Mouse (Mus musculus) cerebellum, adult 2 months (tissue): ENCODE results near the gene Kiss1r. TPM values are rescaled to one million over a fixed set of nuclear protein-coding genes. Genes with fewer than 3 reads are reported as not detected.

Source experiments
- DNase-seq, 2 experiments: peaks; one replicate each; pipeline ENCODE4 v3.0.0; 2021
- H3K27ac ChIP-seq: fragments of 200-500 bp; 2 replicates; pipeline ENCODE4 v1.5.1; 2012; ENCODE audit warnings: low read length, control low read depth, inconsistent platforms; ENCODE audit not compliant: insufficient read depth
- H3K27me3 ChIP-seq: fragments of 200-500 bp; 2 replicates; pipeline ENCODE4 v1.6.1; 2012; ENCODE audit warnings: inconsistent platforms, mild to moderate bottlenecking, low read length, moderate library complexity; ENCODE audit not compliant: control insufficient read depth, insufficient read depth
- H3K4me1 ChIP-seq: fragments of 200-500 bp; 2 replicates; pipeline ENCODE4 v1.6.1; 2011; ENCODE audit warnings: low read length; ENCODE audit not compliant: control insufficient read depth, insufficient read depth
- H3K4me3 ChIP-seq: fragments of 200-500 bp; replicated peaks from 2 replicates; pipeline ENCODE3; 2011; ENCODE audit warnings: mild to moderate bottlenecking, low read depth, low read length, control low read depth; ENCODE audit not compliant: insufficient read depth
- CTCF ChIP-seq: fragments of 200-500 bp; IDR thresholded peaks from 2 replicates; pipeline ENCODE4 v1.5.1; 2011; ENCODE audit warnings: low read depth, mild to moderate bottlenecking, control low read depth, low read length, moderate library complexity, borderline replicate concordance; ENCODE audit not compliant: insufficient read depth
- POLR2A ChIP-seq: fragments of 200-500 bp; IDR thresholded peaks from 2 replicates; pipeline ENCODE4 v1.6.1; 2011; ENCODE audit warnings: low read length, control low read depth, borderline replicate concordance; ENCODE audit not compliant: insufficient read depth
- WGBS: fragments of 180-500 bp; shearing (Covaris S2); methylation state at CpG from one replicate; pipeline ENCODE4 v1.1.7; 2018; 5-methylcytosine and 5-hydroxymethylcytosine counted together
- polyA plus RNA-seq: library from polyadenylated mRNA; depleted of rRNA; stranded (reverse); fragments of >200 nt; gene quantifications from 2 replicates; pipeline ENCODE4 v1.2.3, GENCODE M21; 2012

The Kiss1r gene
- polyA plus RNA-seq, 1 experiment: 12.8 TPM

DNA sequence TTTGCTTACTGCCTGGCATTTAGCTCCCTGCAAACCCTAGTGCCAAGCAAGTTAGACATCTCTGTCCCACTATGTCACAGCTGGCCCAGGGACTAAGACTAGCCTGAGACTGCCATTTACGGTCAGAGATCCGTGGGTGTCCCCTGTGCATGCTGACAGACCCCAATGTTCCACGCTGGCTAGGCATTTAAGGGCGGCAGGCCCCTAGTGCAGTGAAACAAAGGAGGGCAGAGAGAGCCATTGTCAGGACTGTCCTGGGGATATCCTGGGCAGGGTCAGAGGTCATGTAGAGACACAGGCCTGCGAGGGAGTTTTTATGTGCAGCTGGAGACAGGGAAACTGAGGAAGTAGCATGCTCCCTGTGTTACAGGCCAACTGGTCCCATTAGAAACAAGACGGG is 17.1 kb downstream of the Kiss1r start:
- Histone ChIP-seq H3K27me3 (no peaks in the 10 kb centered on the region), H3K4me1 (peaks cover 82% of the 10 kb centered on the region), H3K4me3 (no peak overlapping the region), H3K27ac (no peak overlapping the region)
- 47% methylated on average over 6 of the region's 6 CpGs for WGBS
- TF ChIP-seq CTCF (no peak), POLR2A (no peak)
- peak in 1 of 2 experiments; percentile 39 for DNase-seq

DNA sequence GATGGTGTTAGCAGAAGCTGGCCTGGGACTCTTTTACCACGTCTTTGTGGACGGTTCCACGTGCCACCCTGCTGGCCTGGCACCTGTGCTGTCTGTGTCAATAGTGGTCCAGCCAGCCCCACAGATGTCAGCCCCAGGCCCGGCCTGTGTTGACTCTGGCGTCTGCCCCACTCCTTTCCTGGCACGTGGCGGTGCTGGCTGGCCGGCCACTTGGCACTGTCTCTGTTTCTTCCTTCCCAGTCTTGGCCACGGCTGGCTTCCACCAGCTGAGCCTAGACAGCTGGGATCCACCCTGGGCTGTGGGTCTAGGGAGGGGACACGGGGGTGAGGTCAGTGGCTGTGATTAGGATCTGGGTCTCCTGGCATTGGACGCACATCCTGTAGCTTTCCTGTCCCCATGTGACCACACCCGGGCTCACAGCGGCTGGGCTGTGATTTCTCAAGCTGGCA is 17.5 kb downstream of the Kiss1r start:
- Histone ChIP-seq H3K27ac (no peak overlapping the region), H3K27me3 (no peaks in the 10 kb centered on the region), H3K4me1 (peaks cover 78% of the 10 kb centered on the region), H3K4me3 (no peak overlapping the region)
- DNase-seq: peak; percentile 74 to 76
- WGBS: 2% methylated on average over 13 of the region's 13 CpGs
- no peak for TF ChIP-seq CTCF
- TF ChIP-seq POLR2A: no peak

DNA sequence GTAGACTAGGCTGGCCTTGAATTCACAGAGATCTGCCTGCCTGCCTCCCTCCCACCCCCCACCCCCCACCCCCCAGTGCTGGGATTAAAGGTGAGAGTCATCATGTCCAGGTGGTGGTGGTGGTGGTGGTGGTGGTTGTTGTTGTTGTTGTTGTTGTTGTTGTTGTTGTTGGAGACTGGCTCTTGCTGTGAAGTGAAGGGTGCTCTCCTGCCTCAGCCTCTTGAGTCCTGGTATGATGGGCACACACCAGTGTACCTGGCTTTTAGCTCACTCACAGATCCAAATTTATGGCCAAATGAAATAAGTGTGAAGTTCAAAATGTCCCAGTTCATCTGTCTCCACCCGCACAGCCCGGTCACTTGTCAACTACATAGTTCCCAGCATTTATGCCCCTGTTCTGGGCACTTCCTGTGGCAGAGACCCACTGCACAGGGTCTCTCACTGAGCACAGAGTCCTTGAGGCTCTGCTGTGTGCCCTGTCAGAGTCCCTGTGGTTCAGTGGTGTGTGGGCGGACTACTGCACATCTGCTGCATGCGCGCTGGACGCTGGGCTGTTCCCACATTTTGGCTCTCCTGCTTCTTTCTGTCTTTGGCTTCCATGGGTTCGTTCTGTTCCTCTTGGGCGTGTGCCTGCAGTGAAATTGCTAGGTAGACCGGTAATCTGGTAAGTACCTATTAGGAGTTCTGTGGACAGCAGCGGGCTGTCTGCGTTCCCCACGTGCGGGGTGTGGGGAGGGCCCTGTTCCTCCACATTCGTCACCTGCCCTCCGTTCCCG is 18.2 kb downstream of the Kiss1r start:
- Histone ChIP-seq H3K4me3 (no peak overlapping the region), H3K27ac (no peak overlapping the region), H3K4me1 (peaks cover 72% of the 10 kb centered on the region), H3K27me3 (no peaks in the 10 kb centered on the region)
- WGBS: 49% methylated on average over 16 of the region's 16 CpGs
- no peak for DNase-seq
- no peak for TF ChIP-seq POLR2A
- no peak for TF ChIP-seq CTCF

DNA sequence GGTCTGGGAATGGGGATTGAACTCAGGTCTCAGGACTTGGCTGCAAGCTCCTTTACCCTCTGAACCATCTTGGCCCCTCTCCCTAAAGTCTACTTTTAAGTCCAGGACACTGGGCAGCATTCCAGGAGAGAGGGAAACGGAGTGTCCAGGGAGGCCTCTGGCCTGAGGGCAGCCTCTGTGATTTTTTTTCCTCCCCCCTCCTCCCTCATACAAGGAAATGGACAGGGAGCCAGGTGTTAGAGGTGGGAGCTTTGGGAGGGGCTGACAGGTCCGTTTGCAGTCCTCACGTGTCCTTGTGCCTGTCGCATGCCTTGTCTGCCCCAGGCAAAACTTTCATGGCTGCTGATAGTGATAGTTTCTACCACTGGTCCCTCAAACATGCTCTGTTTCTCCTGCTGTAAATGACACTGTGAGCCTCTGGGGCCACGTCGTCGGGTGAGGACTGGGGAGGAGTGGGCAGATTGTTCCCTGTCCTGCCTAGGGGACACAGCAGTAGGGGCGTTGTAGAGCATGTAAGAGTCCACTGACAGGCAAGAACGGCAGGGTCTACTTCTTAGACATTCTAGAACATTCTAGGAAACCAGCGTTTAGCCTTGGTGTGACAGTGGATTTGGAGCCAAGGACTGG is 19.6 kb downstream of the Kiss1r start:
- TF ChIP-seq POLR2A: no peak
- TF ChIP-seq CTCF: no peak
- Histone ChIP-seq H3K4me1 (peaks cover 60% of the 10 kb centered on the region), H3K27ac (no peak overlapping the region), H3K4me3 (no peak overlapping the region), H3K27me3 (no peaks in the 10 kb centered on the region)
- DNase-seq: no peak
- WGBS: 48% methylated on average over 10 of the region's 10 CpGs

DNA sequence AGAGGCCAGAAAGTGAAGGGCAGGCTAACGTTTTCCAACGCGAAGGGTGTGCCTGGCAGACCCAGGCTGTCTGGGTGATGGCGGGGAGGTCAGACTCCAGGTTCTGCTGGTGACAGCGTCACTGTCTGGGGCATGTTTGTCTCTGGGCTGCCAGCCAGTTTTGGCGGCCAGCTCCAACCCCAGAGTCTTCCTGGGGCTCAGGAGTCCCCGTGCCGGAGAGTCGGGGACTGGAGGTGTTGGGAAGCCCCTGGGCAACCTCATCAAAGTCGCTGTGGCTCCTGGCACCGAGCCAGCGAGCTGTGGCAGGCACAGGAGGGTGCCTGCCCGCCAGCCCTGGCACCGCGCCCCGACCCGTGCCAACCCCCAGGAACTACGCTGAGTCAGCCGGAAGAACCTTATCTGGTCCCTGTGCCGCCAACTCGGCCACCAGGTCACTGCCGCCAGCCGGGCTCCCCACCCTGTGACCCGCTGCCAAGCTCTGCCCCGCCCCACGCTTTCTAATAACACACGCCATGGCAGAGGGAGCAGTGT is 20.2 kb downstream of the Kiss1r start:
- Histone ChIP-seq H3K27me3 (no peaks in the 10 kb centered on the region), H3K4me3 (no peak overlapping the region), H3K27ac (no peak overlapping the region), H3K4me1 (peaks cover 54% of the 10 kb centered on the region)
- no peak for TF ChIP-seq POLR2A
- TF ChIP-seq CTCF: no peak
- WGBS: 3% methylated on average over 27 of the region's 27 CpGs
- peak; percentile 74 to 76 for DNase-seq

DNA sequence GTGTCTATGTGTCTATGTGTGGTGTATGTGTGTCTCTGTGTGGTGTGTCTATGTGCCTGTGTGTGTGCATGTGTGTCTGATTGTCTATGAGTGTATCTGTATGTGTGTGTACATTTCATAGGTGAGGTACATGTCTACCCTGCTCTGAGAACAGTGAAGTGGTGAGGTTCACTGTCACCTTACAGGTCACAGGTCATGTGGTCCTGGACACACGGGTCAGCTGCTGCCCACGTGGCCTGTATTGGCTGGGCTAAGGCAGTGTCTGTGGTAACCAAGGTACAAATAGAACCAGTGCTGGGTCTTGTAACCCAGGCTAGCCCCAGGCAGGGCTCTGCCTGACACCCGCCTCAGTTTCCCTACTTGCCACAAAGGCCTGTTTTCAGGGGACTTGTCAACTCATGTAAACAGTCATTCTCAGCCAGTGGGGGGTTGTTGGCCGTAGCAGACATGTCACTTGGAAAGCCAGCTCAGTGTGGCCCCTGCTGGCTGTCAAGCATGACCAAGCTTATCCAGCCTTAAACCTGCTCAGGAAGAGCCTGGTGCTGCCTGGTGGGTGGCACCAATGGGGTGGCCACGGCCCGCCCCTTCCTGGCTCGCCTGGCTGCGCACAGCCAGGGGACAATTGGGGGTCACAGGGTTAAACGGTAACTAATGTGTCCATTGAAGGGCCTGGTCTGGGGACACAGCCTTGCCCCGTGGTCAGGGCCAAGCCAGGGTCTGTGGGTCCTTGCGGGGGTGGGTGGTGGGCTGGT is 21.2 kb downstream of the Kiss1r start:
- WGBS: 50% methylated on average over 11 of the region's 11 CpGs

DNA sequence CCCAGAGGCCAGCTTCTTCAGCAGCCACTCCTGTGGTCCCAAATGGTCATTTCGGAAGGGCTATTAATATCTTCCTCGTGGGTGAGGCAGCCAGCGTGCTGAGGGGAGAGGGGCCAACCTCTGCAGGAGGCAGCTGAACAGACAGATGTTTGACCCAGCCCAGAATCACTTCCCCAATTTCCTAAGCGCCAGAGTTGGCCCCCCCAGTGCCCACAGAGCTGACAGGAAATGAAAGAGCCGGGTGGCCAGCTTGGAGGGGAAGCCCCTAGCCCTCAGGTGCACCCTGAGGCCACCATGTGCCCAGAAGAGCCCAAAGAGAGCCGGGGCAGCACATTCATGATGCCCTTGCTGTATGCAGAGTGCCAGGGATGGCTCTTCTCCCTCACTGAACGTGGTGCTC is 24.0 kb downstream of the Kiss1r start:
- 43% methylated on average over 7 of the region's 7 CpGs for WGBS
- TF ChIP-seq CTCF (no peak), POLR2A (no peak)
- no peak overlapping the region for H3K27ac ChIP-seq
- H3K4me1 ChIP-seq: peaks cover 20% of the 10 kb centered on the region
- H3K27me3 ChIP-seq: no peaks in the 10 kb centered on the region
- DNase-seq: no peak
- no peak overlapping the region for H3K4me3 ChIP-seq

More for the DNA sequence above, 21.2 kb downstream of the Kiss1r start:
- Histone ChIP-seq H3K4me1 (peaks cover 45% of the 10 kb centered on the region), H3K27me3 (no peaks in the 10 kb centered on the region), H3K27ac (no peak overlapping the region), H3K4me3 (no peak overlapping the region)
- DNase-seq: no peak
- TF ChIP-seq POLR2A: no peak
- no peak for TF ChIP-seq CTCF
